ENCODE assay signal across 19 mouse cellular contexts in the genomic region with DNA sequence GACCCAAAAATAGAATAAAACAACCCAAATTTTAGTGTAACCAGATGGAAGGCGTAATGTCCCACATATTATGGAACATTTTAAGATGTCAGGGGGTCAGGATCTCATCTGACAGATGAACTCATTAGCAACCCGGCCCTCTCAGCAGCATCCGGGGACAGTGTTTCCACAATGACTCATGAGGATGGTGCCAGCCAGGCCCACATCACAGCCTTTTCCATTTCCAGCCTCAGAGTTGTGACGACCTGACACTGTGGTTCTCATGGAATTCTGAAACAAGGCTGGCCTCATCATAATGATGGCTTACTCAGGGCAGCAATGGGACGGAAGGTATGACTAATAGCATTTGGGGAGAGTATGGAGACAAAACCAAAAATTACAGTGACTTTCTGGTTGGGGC. TPM values are rescaled to one million over a fixed set of nuclear protein-coding genes. Genes with fewer than 3 reads are reported as not detected.
A peak's percentile ranks its signal among the peaks of the same experiment; 100 is the strongest.
DNase-seq lines count a peak whose midpoint lies in the region; ATAC-seq and TF ChIP-seq lines count a peak whose summit lies in the region.
"Had no signal": no experiment of that assay in that cellular context is flagged by ENCODE, and none has a peak within 500 bp of the region (broad histone marks: within the 10 kb centered on the region; RNA-seq: fewer than 3 reads in every experiment).

No protein-coding gene starts in this region.

- H3K79me2 ChIP-seq in C2C12 (ENCODE audit: control insufficient read depth, insufficient read depth), result no peaks in the 10 kb centered on the region

- no peaks in the 10 kb centered on the region for H3K79me3 ChIP-seq in C2C12 (ENCODE audit: low read depth)

- WGBS in kidney, adult 2 months, result 66% methylated on average over 5 of the region's 5 CpGs
- 67% methylated on average over 5 of the region's 5 CpGs for WGBS in intestine, embryonic 15.5 days
- 71% methylated on average over 5 of the region's 5 CpGs for WGBS in hindbrain, embryonic 14.5 days

- no peaks in the 10 kb centered on the region for H3K4me1 ChIP-seq in kidney, adult 2 months (ENCODE audit: control insufficient read depth, insufficient read depth, low read length)
- H3K4me1 ChIP-seq in intestine, embryonic 15.5 days (replicated peaks), result no peaks in the 10 kb centered on the region
- H3K4me1 ChIP-seq in hindbrain, embryonic 14.5 days (replicated peaks; ENCODE audit: control insufficient read depth, insufficient read depth, low read length), result no peaks in the 10 kb centered on the region
- H3K4me1 ChIP-seq: embryonic facial prominence, embryonic 12.5 days; hindbrain, embryonic 10.5 days; limb, embryonic 15.5 days had no signal

- no peak for TF ChIP-seq CTCF in kidney, adult 2 months (conservative IDR thresholded peaks at IDR 0.05; ENCODE audit: insufficient read depth, insufficient read length, low read depth, low read length)
- no peak for TF ChIP-seq CTCF in C2C12 (IDR thresholded peaks at IDR 0.05; ENCODE audit: control insufficient read depth, insufficient read depth, insufficient read length)

- no peaks in the 10 kb centered on the region for H3K36me3 ChIP-seq in kidney, adult 2 months (ENCODE audit: control insufficient read depth, insufficient read depth, low read length)
- H3K36me3 ChIP-seq in C2C12 (ENCODE audit: control insufficient read depth, insufficient read depth), result no peaks in the 10 kb centered on the region
- no peaks in the 10 kb centered on the region for H3K36me3 ChIP-seq in intestine, embryonic 15.5 days
- no peaks in the 10 kb centered on the region for H3K36me3 ChIP-seq in hindbrain, embryonic 14.5 days (replicated peaks; ENCODE audit: control insufficient read depth, insufficient read depth)
- H3K36me3 ChIP-seq: embryonic facial prominence, embryonic 12.5 days; hindbrain, embryonic 10.5 days; limb, embryonic 15.5 days had no signal

- TF ChIP-seq POLR2A in kidney, adult 2 months (IDR thresholded peaks at IDR 0.05; ENCODE audit: low read depth, low read length), result no peak

- ATAC-seq in intestine, embryonic 15.5 days, result no peak
- ATAC-seq in hindbrain, embryonic 14.5 days (ENCODE audit: low FRiP score), result no peak
- ATAC-seq: activated CD4-positive, CD25-positive, alpha-beta regulatory T cell, adult 4 months; liver, postnatal 0 days; Patski had no signal

- H3K9me3 ChIP-seq in intestine, embryonic 15.5 days, result no peaks in the 10 kb centered on the region
- H3K9me3 ChIP-seq in hindbrain, embryonic 14.5 days (ENCODE audit: control insufficient read depth, low read length), result no peaks in the 10 kb centered on the region
- H3K9me3 ChIP-seq: embryonic facial prominence, embryonic 12.5 days; hindbrain, embryonic 10.5 days; limb, embryonic 15.5 days had no signal

- DNase-seq in kidney, adult 2 months, result peak; percentile 4
- no peak for DNase-seq in kidney, postnatal 25 days
- peak; percentile 51 for DNase-seq in NIH3T3 (ENCODE audit: low read depth)
- peak; percentile 31 to 66 for DNase-seq in lung, postnatal 4 days
- DNase-seq in hindbrain, embryonic 14.5 days (ENCODE audit: low spot score), result no peak
- DNase-seq: adrenal gland, postnatal 25 days; cerebellum, adult 2 months; kidney, adult 9 months; kidney, postnatal 4 days; liver, postnatal 0 days; right cerebral cortex, postnatal 4 days had no signal

- H3K9ac ChIP-seq in intestine, embryonic 15.5 days, result no peak overlapping the region
- no peak overlapping the region for H3K9ac ChIP-seq in hindbrain, embryonic 14.5 days
- H3K9ac ChIP-seq: embryonic facial prominence, embryonic 12.5 days; limb, embryonic 15.5 days; liver, postnatal 0 days had no signal

- no peak overlapping the region for H3K27ac ChIP-seq in kidney, adult 2 months (ENCODE audit: insufficient read depth, low read depth, low read length)
- no peak overlapping the region for H3K27ac ChIP-seq in intestine, embryonic 15.5 days
- H3K27ac ChIP-seq in hindbrain, embryonic 14.5 days, result no peak overlapping the region
- H3K27ac ChIP-seq: embryonic facial prominence, embryonic 12.5 days; hindbrain, embryonic 10.5 days; limb, embryonic 15.5 days had no signal

- no peak overlapping the region for H3K4me2 ChIP-seq in intestine, embryonic 15.5 days (replicated peaks)
- H3K4me2 ChIP-seq in hindbrain, embryonic 14.5 days (replicated peaks), result no peak overlapping the region
- H3K4me2 ChIP-seq: embryonic facial prominence, embryonic 12.5 days; limb, embryonic 15.5 days; midbrain, embryonic 11.5 days had no signal

- no peaks in the 10 kb centered on the region for H3K27me3 ChIP-seq in kidney, adult 2 months (replicated peaks; ENCODE audit: control insufficient read depth, insufficient read depth, low read length)
- H3K27me3 ChIP-seq in C2C12 (ENCODE audit: control insufficient read depth, insufficient read depth, insufficient read length), result no peaks in the 10 kb centered on the region
- H3K27me3 ChIP-seq in intestine, embryonic 15.5 days (replicated peaks), result no peaks in the 10 kb centered on the region
- no peaks in the 10 kb centered on the region for H3K27me3 ChIP-seq in hindbrain, embryonic 14.5 days (ENCODE audit: control insufficient read depth, insufficient read depth, low read length)
- H3K27me3 ChIP-seq: embryonic facial prominence, embryonic 12.5 days; limb, embryonic 15.5 days; Patski had no signal

- H3K4me3 ChIP-seq in kidney, adult 2 months (ENCODE audit: insufficient read depth, low read depth, low read length), result no peak overlapping the region
- no peak overlapping the region for H3K4me3 ChIP-seq in C2C12 (ENCODE audit: insufficient read depth, poor library complexity, severe bottlenecking)
- no peak overlapping the region for H3K4me3 ChIP-seq in intestine, embryonic 15.5 days (replicated peaks)
- no peak overlapping the region for H3K4me3 ChIP-seq in hindbrain, embryonic 14.5 days (replicated peaks; ENCODE audit: low read length)
- H3K4me3 ChIP-seq: embryonic facial prominence, embryonic 12.5 days; hindbrain, embryonic 10.5 days; limb, embryonic 15.5 days had no signal

- H3ac ChIP-seq in C2C12 (ENCODE audit: control insufficient read depth, insufficient read length, low read depth), result no peak overlapping the region

TF ChIP-seq in C2C12, 6 proteins besides CTCF, POLR2A, EP300 and RAD21:
- TF ChIP-seq MYOD1 (IDR thresholded peaks at IDR 0.05; ENCODE audit: control insufficient read depth, insufficient read length, low read depth) (peak; percentile 77), MAX (IDR thresholded peaks at IDR 0.05) (peak; percentile 36), CEBPB (IDR thresholded peaks at IDR 0.05; ENCODE audit: low read depth) (peak; percentile 1), USF1 (IDR thresholded peaks at IDR 0.05; ENCODE audit: low read depth) (no peak), MYOG (IDR thresholded peaks at IDR 0.05; ENCODE audit: control insufficient read depth, extremely low read depth, insufficient read length) (no peak), FOSL1 (IDR thresholded peaks at IDR 0.05; ENCODE audit: insufficient read depth, low read length, poor library complexity, severe bottlenecking) (peak; percentile 45)
TF ChIP-seq in C2C12: peak in this region for 4.

RNA-seq across cellular contexts. Expression of gene Mef2a, which starts 18.1 kb away (rescaled TPM):
- 21.2 and 22.2 TPM in 2 replicates for polyA plus RNA-seq in kidney, adult 2 months (2012; rRNA removed)
- polyA plus RNA-seq in C2C12 (2012; fragmentation: generic; extraction: Trizol), result 14.8 TPM
- 25.1 and 30.7 TPM in 2 replicates for polyA plus RNA-seq in intestine, embryonic 15.5 days (2015; fragmentation: Nextera tagmentation; extraction: Ambion mirVana)
- 44.9 and 48.2 TPM in 2 replicates for polyA plus RNA-seq in hindbrain, embryonic 14.5 days (2014; fragmentation: Nextera tagmentation; extraction: Ambion mirVana)

Comparison
In these comparisons a context has a peak if more than half of its experiments do, and no peak if none do; other contexts are left out.
1. DNase-seq: peak in kidney, adult 2 months (single experiment), NIH3T3 (single experiment) and lung, postnatal 4 days (2 of 2); none in kidney, postnatal 25 days (0 of 2) and hindbrain, embryonic 14.5 days (single experiment).